Mouse (Mus musculus) right cerebral cortex, adult 18-20 months (tissue): ENCODE measurements around the gene Plagl2.

Source experiments
- DNase-seq: peaks from one replicate; pipeline ENCODE4 v3.0.0; 2022; ENCODE audit warnings: mixed read lengths

The Plagl2 gene

DNA sequence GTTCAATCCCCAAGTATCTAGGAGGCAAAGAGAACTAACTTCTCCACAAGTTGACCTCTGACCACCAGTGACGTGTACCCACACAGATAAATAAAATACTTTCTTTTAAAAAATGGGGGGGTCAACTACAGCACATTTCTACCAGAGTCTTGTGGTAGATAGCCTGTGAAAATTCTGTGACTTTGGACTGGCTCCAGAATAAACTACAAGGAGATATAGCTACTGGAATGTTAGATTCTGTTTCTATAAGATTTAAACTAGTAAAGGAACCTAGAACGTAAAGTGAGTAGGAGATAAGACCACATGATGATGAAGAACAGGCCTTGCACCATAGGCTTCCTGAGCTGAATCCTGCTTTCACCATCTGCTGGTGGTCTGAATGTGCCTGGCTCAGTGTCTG lies 53.4 kb downstream of the Plagl2 start:
- DNase-seq = no peak

DNA sequence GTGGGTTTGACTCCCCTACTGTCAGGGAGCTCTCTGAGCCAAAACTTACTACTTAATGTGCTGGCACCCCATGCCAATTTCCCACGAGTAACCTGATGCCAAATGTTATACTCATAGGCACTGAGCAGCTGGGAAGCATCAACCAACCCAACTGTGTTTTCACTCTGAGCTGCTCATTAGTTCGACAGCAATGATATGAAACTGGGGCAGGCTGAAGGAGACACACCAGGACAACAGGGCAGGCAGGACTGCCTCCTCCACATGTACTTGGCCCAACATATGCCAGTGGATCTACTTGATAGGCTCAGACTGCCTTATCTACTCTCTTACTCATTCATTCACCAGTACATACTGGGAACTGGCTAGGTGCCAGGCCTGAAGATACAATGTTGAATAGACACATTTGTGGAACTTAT lies 55.0 kb downstream of the Plagl2 start:
- peak; percentile 29 for DNase-seq

DNA sequence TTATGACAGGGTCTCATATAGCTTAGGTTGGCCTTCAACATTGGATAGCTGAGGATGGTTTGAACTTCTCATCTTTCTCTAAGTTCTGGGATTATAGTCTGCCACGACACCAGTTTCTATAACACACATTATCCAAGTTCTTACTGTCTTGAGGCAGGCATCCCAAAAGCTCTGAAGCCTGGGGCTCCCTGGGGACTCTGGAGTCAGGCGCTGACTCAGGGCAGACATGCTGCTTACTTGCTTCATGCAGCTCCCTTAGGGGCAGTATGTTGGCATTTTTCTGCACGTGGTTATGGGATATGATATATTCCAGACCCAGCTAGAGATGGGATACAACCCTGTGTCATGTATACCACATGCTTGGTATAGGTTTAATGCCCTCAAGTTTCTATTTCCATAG lies 61.3 kb downstream of the Plagl2 start:
- no peak for DNase-seq

GRCm38 (mm10) chr2:153179126-153179860 lies 61.9 kb downstream of the Plagl2 start:
- DNase-seq = peak; percentile 57
